Mouse (Mus musculus) thymus, adult 2 months (tissue): ENCODE results near the gene Gm45021.

Experiments
- CTCF ChIP-seq: fragments of 200-500 bp; IDR thresholded peaks from 2 replicates; pipeline ENCODE4 v1.5.1; 2012; ENCODE audit warnings: mild to moderate bottlenecking, control low read depth, low read length, moderate library complexity, borderline replicate concordance; ENCODE audit not compliant: control insufficient read depth, poor library complexity, insufficient read depth; ENCODE audit errors: extremely low read depth
- POLR2A ChIP-seq: fragments of 200-500 bp; IDR thresholded peaks from 2 replicates; pipeline ENCODE4 v1.6.1; 2012; ENCODE audit warnings: mild to moderate bottlenecking, low read length, control low read depth, moderate library complexity; ENCODE audit not compliant: control insufficient read depth, poor library complexity, insufficient read depth; ENCODE audit errors: extremely low read depth

DNA sequence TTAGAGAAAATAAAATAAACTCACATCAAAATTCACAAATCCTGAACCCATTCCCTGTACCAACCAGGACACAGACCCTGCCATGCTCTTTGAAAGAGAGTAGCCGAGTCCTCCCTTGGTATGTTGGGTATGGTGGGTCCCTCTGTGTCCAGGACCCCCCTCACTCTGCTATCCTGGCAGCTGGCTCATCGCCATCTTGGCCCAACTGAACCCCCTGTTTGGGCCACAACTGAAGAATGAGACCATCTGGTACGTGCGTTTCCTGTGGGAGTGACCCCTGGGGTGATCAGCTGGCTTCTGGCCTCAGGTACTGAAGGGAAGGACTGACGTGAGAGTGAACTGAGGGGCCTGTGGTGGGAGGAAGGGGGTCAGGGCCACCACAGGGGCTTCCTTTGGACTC, 49.5 kb upstream of the Gm45021 start:
- TF ChIP-seq POLR2A (no peak), CTCF (no peak)
